12 mouse cellular contexts compared by ENCODE assay signal in genomic region chr7:128627723-128628122, GRCm38 (mm10).
"Had no signal": no experiment of that assay in that cellular context is flagged by ENCODE, and none has a peak within 500 bp of the region (broad histone marks: within the 10 kb centered on the region; RNA-seq: fewer than 3 reads in every experiment).

No protein-coding gene starts in this region.

- DNase-seq: layer of hippocampus, postnatal 36 days; liver, embryonic 13.5 days; lung, adult 2 months; lung, postnatal 14 days; lung, postnatal 4 days; midbrain, embryonic 14.5 days; thymus, postnatal 14 days; thymus, postnatal 4 days had no signal

- H3K27me3 ChIP-seq: liver, embryonic 13.5 days; stomach, embryonic 15.5 days had no signal

- ATAC-seq: hindbrain, postnatal 0 days had no signal

- H3K9me3 ChIP-seq: liver, embryonic 13.5 days; stomach, embryonic 15.5 days had no signal

- H3K9ac ChIP-seq: liver, embryonic 13.5 days; stomach, embryonic 15.5 days had no signal

- H3K4me3 ChIP-seq: left cerebral cortex, adult 2 months; liver, embryonic 13.5 days; stomach, embryonic 15.5 days had no signal

- H3K4me2 ChIP-seq: liver, embryonic 13.5 days; midbrain, embryonic 11.5 days; stomach, embryonic 15.5 days had no signal

- H3K27ac ChIP-seq: hindbrain, postnatal 0 days; left cerebral cortex, adult 2 months; liver, embryonic 13.5 days; stomach, embryonic 15.5 days had no signal

- H3K36me3 ChIP-seq: liver, embryonic 13.5 days; stomach, embryonic 15.5 days had no signal
